Mouse (Mus musculus) monocyte, adult 5-6 weeks (primary cell): ENCODE results near the gene 4933403O08Rik. TPM values are rescaled to one million over a fixed set of nuclear protein-coding genes. Genes with fewer than 3 reads are reported as not detected.

Experiments
- ATAC-seq: fragments of 153-309, 156-312 bp; replicated peaks from 2 replicates; pipeline ENCODE4 v1.8.0; 2017; ENCODE audit warnings: mild to moderate bottlenecking; ENCODE audit not compliant: low TSS enrichment, insufficient number of reproducible peaks, severe bottlenecking, poor library complexity, low FRiP score
- total RNA-seq: library from RNA; stranded (forward); fragments of 200-1000, 200-491, 200-594 nt; gene quantifications from 3 replicates; pipeline ENCODE4 v1.2.3, GENCODE M21; 2017

The 4933403O08Rik gene
- total RNA-seq: not detected in 3 replicates

GRCm38 (mm10) chrX:112238749-112239148 is at the start of gene 4933403O08Rik:
4933403O08Rik (plus strand) TSS chrX:112239049.
- ATAC-seq: no peak

GRCm38 (mm10) chrX:112242916-112243315 is 4.1 kb downstream of the 4933403O08Rik start:
- no peak for ATAC-seq

GRCm38 (mm10) chrX:112255513-112255912 is 16.7 kb downstream of the 4933403O08Rik start:
- ATAC-seq: no peak

- ATAC-seq: no peak
Observed at GRCm38 (mm10) chrX:112273550-112273949, 34.7 kb downstream of the 4933403O08Rik start.

Other genes starting within 250 kb of the 4933403O08Rik start
- not detected in 3 replicates for gene Tex16, start 228.0 kb upstream of the 4933403O08Rik start, total RNA-seq
- gene Apool, start 72.3 kb downstream of the 4933403O08Rik start, total RNA-seq: 14.8 to 29.4 TPM (median 22.9 TPM) in 3 replicates
- gene Satl1, start 167.7 kb downstream of the 4933403O08Rik start, total RNA-seq: 0.64 TPM in 1 of 3 replicates, not detected in the others